Mouse (Mus musculus): Measurements from ENCODE around the gene Tnks1bp1.

GRCm38 (mm10) chr2:85038336-85038735 is 9.5 kb upstream of the Tnks1bp1 start:
- TF ChIP-seq POLR2A (IDR thresholded peaks at IDR 0.05; ENCODE audit: borderline replicate concordance, control insufficient read depth, low read depth, low read length) (no peak), CTCF (IDR thresholded peaks at IDR 0.05; ENCODE audit: control insufficient read depth, insufficient read depth, low read length) (no peak)
